Mouse (Mus musculus) bone marrow macrophage, adult 2 months (primary cell): Measurements from ENCODE around the gene Pdzrn3. TPM values are rescaled to one million over a fixed set of nuclear protein-coding genes. Genes with fewer than 3 reads are reported as not detected.

Experiments
- H3K27ac ChIP-seq: 2 replicates; pipeline ENCODE4 v1.5.1; 2012; ENCODE audit warnings: low read depth, low read length; ENCODE audit not compliant: insufficient read depth
- H3K4me1 ChIP-seq: 2 replicates; pipeline ENCODE4 v1.6.1; 2012; ENCODE audit warnings: low read length; ENCODE audit not compliant: control insufficient read depth, insufficient read depth
- H3K4me3 ChIP-seq: 2 replicates; pipeline ENCODE4 v1.5.1; 2012; ENCODE audit warnings: mild to moderate bottlenecking, low read length, moderate library complexity; ENCODE audit not compliant: insufficient read depth
- CTCF ChIP-seq: IDR thresholded peaks from 2 replicates; pipeline ENCODE4 v1.5.1; 2012; ENCODE audit warnings: low read depth, mild to moderate bottlenecking, low read length, moderate library complexity
- POLR2A ChIP-seq: IDR thresholded peaks from 2 replicates; pipeline ENCODE4 v1.6.1; 2012; ENCODE audit warnings: mild to moderate bottlenecking, low read depth, low read length, borderline replicate concordance
- polyA plus RNA-seq: library from polyadenylated mRNA; stranded (reverse); fragments of >200 nt; gene quantifications from 2 replicates; pipeline ENCODE4 v1.2.4, GENCODE M21; 2012; ENCODE audit not compliant: missing spikeins, insufficient read depth, insufficient read length

Gene Pdzrn3
- polyA plus RNA-seq, 1 experiment = 0.67 TPM

DNA sequence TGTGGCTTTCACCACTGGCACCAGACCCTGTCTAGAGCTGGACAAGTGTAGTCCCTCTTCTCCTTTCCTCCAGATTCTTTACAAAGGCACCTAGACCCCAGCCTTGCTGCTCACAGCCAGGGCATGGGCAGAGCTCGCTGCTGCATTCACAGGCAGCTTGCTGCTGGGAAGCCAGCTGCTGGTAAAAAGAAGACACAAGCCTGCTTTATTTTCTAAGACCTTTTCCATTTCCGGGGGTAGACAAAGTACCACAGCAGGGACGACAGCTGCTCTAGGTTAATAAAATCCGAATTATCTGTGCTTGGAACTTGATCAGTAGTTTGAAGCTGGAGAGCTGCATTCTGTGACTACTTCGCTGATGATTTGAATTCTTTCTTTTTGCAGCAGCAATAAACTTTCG, 59.2 kb downstream of the Pdzrn3 start:
- no peak for TF ChIP-seq CTCF
- no peak for TF ChIP-seq POLR2A
- H3K27ac ChIP-seq = no peak overlapping the region

DNA sequence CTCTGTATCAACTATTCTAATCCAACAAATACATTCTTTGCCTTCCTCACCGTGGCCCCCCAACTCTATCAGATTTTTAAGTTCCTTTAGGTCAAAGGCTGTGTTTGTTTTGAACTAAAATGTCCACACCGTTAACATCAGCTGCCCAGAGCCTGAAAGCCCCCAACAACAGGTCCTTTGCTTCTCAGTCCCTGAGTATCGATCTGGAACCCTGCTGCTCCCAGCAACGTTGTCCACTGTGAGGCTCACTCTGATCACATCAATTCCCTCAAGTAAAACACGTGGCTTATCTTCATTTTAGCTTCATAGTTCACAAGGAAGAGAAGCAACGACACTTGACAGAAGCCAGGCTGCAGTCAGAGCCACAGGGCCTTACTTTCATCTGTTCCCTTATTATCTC, 66.3 kb downstream of the Pdzrn3 start:
- TF ChIP-seq POLR2A = no peak
- TF ChIP-seq CTCF = no peak
- Histone ChIP-seq H3K27ac (no peak overlapping the region), H3K4me1 (no peaks in the 10 kb centered on the region), H3K4me3 (no peak overlapping the region)

More for the DNA sequence above, 59.2 kb downstream of the Pdzrn3 start:
- no peak overlapping the region for H3K4me3 ChIP-seq
- H3K4me1 ChIP-seq = no peaks in the 10 kb centered on the region

DNA sequence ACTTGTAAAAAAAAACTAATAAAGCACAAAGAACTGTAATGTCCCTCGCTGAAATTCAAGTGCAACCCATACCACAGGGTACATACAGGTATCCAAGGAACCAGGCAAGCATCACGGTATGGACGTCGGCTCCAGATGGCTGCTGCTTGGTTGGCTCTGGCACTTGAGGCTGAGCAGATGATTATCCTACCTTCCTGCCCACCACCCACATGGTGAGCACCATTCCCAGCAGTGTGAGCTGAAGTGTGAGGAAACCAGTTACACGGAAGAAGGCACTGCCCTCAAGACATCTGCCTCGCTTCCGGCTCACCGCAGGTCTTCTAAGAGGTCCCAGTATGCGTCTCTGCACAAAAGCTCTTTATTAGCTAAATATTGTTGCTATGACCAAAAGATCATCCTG, 67.2 kb downstream of the Pdzrn3 start:
- TF ChIP-seq CTCF = no peak
- no peak for TF ChIP-seq POLR2A
- Histone ChIP-seq H3K4me1 (no peaks in the 10 kb centered on the region), H3K27ac (no peak overlapping the region), H3K4me3 (no peak overlapping the region)

DNA sequence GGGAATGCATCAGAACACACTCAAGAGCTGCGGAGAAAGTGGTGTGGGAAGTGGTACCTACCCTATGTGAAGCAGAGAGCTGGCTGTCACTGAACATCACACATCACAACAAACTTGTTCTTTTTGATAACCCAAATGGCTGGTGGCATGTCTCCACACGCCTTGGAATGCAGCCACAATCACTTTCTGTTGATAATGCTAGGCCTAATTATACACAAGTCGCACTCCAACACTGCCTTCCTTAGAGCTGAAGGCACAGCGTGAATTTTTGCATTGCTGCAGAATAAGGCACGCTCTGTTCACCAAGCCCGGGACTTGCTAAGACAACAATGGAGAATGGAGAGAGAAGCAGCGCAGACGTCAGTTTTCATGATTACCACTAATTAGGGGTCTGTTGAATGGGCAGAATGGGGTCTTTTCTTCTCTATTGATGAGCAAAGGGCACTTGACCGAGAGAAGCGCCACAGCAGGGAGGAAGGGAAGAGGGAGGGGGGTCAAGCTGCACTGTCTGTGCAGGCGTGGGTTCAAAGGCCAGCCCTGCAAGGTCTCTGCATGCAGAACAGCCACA, 69.6 kb downstream of the Pdzrn3 start:
- TF ChIP-seq CTCF (no peak), POLR2A (no peak)
- Histone ChIP-seq H3K4me1 (no peaks in the 10 kb centered on the region), H3K27ac (no peak overlapping the region), H3K4me3 (no peak overlapping the region)

- Histone ChIP-seq H3K27ac (no peak overlapping the region), H3K4me3 (no peak overlapping the region), H3K4me1 (no peaks in the 10 kb centered on the region)
- TF ChIP-seq CTCF (no peak), POLR2A (no peak)
Measured at GRCm38 (mm10) chr6:101306834-101307233, 70.9 kb downstream of the Pdzrn3 start.

GRCm38 (mm10) chr6:101305543-101305942, 72.2 kb downstream of the Pdzrn3 start:
- no peaks in the 10 kb centered on the region for H3K4me1 ChIP-seq
- no peak for TF ChIP-seq POLR2A
- no peak for TF ChIP-seq CTCF
- no peak overlapping the region for H3K4me3 ChIP-seq
- H3K27ac ChIP-seq = no peak overlapping the region

DNA sequence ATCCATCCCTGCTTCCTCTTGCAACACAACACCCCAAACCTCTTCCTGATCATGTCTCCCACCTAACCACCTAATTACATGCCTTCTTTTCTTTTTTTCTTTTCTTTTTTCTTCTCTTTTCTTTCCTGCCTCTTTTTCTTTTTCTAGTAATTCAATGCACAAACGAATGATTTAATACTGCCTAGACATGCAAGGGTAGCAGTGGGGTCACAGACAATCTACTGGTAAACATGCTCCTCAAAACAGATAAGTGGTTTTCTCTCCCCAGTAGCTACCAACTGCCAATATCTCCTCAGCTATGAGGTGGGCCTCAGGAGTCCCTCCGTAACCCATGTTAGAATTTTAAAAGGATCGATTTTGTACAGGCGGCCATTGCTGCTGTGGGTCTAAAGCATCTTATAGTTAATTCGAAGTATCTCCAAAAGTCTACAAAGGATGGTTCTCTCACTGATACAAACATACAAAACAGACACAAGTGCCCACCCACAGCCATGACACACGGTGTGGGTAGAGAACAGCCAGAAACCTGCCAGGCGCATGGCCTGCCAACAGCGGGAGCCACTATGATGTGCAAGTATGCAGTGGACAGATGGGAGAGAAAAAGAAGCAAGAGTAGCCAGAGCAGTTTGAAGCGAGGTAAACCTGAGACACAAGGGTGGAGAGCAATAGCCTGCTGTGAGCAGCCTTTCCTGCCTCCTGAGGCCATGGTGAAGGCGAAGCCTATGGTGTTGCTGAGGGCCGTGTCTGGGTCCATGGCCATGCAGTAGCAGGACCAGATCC, 73.5 kb downstream of the Pdzrn3 start:
- Histone ChIP-seq H3K4me1 (no peaks in the 10 kb centered on the region), H3K4me3 (no peak overlapping the region), H3K27ac (no peak overlapping the region)
- TF ChIP-seq POLR2A (no peak), CTCF (no peak)

DNA sequence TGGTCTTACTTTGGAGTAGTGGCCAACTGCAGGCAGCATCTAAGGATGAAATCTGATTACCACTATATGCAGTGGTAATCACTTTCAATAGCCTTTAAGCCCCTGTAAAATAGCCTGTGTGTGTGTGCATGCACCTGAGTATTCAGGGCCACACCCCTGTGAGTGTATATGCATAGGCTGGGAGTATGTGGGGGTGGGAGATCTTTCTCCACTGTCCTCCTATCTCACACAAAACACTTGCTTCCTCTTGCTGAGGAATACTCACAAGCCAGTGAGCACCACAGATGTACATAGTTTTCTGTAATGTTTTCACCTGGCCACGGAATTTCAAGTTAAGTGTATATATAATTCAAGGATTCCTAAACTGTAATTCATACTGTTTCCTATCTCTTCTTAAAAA, 74.2 kb downstream of the Pdzrn3 start:
- no peak for TF ChIP-seq CTCF
- TF ChIP-seq POLR2A = no peak
- no peak overlapping the region for H3K4me3 ChIP-seq
- H3K27ac ChIP-seq = no peak overlapping the region
- no peaks in the 10 kb centered on the region for H3K4me1 ChIP-seq

- H3K27ac ChIP-seq = no peak overlapping the region
- TF ChIP-seq POLR2A (no peak), CTCF (no peak)
- no peaks in the 10 kb centered on the region for H3K4me1 ChIP-seq
- H3K4me3 ChIP-seq = no peak overlapping the region
Measured at GRCm38 (mm10) chr6:101301154-101301553, 76.5 kb downstream of the Pdzrn3 start.

GRCm38 (mm10) chr6:101299434-101299833, 78.3 kb downstream of the Pdzrn3 start:
- Histone ChIP-seq H3K4me1 (no peaks in the 10 kb centered on the region), H3K4me3 (no peak overlapping the region), H3K27ac (no peak overlapping the region)
- TF ChIP-seq CTCF (no peak), POLR2A (no peak)
